Mouse (Mus musculus) lung, postnatal 0 days (tissue): ENCODE data around the gene Spata45. TPM values are rescaled to one million over a fixed set of nuclear protein-coding genes. Genes with fewer than 3 reads are reported as not detected.
A peak's percentile ranks its signal among the peaks of the same experiment; 100 is the strongest.

Source experiments
- ATAC-seq: fragments of 200-750 bp; cut with Nextera tagmentation; 2 replicates; pipeline ENCODE4 v1.8.0; 2017; ENCODE audit warnings: moderate library complexity
- DNase-seq: peaks from one replicate; pipeline ENCODE4 v3.0.0-alpha.2; 2016; ENCODE audit warnings: low spot score
- H3K27ac ChIP-seq: fragments of 300-500 bp; sonication (generic); 2 replicates; pipeline ENCODE4 v1.5.1; 2014; ENCODE audit warnings: antibody characterized with exemption, mild to moderate bottlenecking, low read length, mixed read lengths
- H3K27me3 ChIP-seq: fragments of 300-500 bp; sonication (generic); replicated peaks from 2 replicates; pipeline ENCODE4 v1.6.1; 2014; ENCODE audit warnings: low read length, mixed read lengths; ENCODE audit not compliant: insufficient read depth
- H3K36me3 ChIP-seq: fragments of 300-500 bp; sonication (generic); 2 replicates; pipeline ENCODE4 v1.6.1; 2014; ENCODE audit warnings: low read length, mixed read lengths; ENCODE audit not compliant: insufficient read depth
- H3K4me1 ChIP-seq: fragments of 300-500 bp; sonication (generic); 2 replicates; pipeline ENCODE4 v1.6.1; 2014; ENCODE audit warnings: antibody characterized with exemption, low read depth, low read length, mixed read lengths; ENCODE audit not compliant: insufficient read depth
- H3K4me2 ChIP-seq: fragments of 300-500 bp; sonication (generic); replicated peaks from 2 replicates; pipeline ENCODE4 v1.6.1; 2014; ENCODE audit warnings: low read depth, mild to moderate bottlenecking, low read length, moderate library complexity, mixed read lengths
- H3K4me3 ChIP-seq: fragments of 300-500 bp; sonication (generic); 2 replicates; pipeline ENCODE4 v1.5.1; 2014; ENCODE audit warnings: low read depth, low read length
- H3K9ac ChIP-seq: fragments of 300-500 bp; sonication (generic); replicated peaks from 2 replicates; pipeline ENCODE4 v1.6.1; 2014; ENCODE audit warnings: low read depth, mild to moderate bottlenecking
- H3K9me3 ChIP-seq: fragments of 300-500 bp; sonication (generic); 2 replicates; pipeline ENCODE4 v1.6.1; 2016; ENCODE audit warnings: low read length, mixed read lengths
- CTCF ChIP-seq: IDR thresholded peaks from 2 replicates; pipeline ENCODE4 v1.5.1; 2016; ENCODE audit warnings: antibody characterized with exemption, mild to moderate bottlenecking
- EP300 ChIP-seq: IDR thresholded peaks from 2 replicates; pipeline ENCODE4 v1.6.1; 2016; ENCODE audit warnings: antibody characterized with exemption, mild to moderate bottlenecking, control low read depth
- WGBS: fragments of 180-500 bp; shearing (Covaris S2); extraction: QIAGEN DNeasy Blood & Tissue Kit; methylation state at CpG from one replicate; pipeline ENCODE4 v1.1.7; 2014; 5-methylcytosine and 5-hydroxymethylcytosine counted together
- polyA plus RNA-seq: library from polyadenylated mRNA; unstranded; fragments of >200 nt; fragmentation: Nextera tagmentation; extraction: Ambion mirVana; gene quantifications from 2 replicates; pipeline ENCODE4 v1.2.1, GENCODE M21; 2015

The Spata45 gene
- polyA plus RNA-seq = not detected in 2 replicates

DNA sequence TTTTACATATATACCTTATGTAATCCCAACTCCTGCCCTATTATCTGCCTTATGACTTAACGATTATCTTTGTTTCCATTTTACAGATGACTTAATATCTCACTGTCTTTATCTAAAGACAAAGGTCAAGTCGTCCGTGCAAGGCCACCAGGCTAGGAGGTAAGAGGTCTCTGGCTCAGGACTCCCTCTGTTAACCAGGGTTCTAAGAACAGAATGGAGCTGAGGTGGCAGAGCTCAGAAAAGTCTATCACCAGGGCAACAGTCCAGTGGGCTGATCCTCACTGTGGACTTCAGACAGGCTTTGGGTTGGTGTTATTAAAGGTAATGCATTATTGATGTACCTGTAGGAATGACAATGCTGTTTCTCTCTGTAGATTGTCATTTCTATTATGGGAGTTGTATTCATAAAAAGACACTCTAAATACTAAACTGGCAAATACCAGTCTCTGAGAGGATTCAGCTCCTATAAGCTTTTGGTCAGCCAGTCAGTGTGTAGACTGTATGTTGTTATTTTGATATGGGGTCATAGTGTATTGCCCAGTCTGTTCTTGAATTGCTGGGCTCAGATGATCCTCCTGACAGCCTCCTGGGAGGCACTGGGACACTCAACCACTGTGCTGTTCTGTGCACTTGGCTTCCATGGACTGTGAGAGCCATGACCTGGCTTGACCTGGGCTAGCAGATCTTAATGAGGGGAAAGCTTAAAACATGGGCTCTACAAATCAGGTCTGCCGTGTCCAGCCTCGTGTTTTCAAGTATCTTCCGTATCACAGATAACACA lies at the start of gene Spata45:
Gene Spata45 (plus strand): TSS at position 86 of the 781 bp plus-strand sequence.
- no peaks in the 10 kb centered on the region for H3K4me1 ChIP-seq
- H3K27me3 ChIP-seq = no peaks in the 10 kb centered on the region

DNA sequence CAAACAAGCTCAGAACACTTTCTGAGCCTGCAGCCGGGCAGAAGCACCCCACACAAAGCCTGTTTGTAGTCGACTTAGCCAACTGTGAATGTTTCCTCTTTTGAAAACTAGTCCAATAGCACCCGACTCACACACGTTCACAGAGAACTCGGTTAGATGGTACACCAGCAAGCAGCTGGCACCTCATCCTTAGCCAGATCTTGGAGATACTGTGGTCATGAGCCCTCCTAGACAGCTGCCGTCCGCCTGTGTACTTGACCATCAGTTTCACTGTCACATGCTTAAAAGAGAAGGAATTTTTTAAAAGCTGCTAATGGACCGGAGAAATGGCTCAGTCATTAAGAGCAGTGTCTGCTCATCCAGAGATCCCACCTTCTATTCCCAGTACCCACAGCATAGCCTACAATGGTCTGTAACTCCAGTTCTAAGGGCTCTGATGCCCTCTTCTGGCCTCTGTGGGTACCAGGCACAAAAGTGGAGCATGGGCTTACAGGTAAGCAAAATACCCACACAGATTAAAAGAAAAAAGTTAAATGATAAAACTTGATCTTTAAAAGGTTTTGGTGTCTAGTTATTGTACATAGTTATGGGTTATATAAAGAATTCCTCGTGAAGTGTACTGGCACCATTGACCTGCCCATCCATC lies 46.9 kb upstream of the Spata45 start:
- Histone ChIP-seq H3K4me2 (no peak overlapping the region), H3K9ac (no peak overlapping the region), H3K27me3 (no peaks in the 10 kb centered on the region), H3K27ac (no peak overlapping the region), H3K9me3 (no peaks in the 10 kb centered on the region), H3K4me1 (no peaks in the 10 kb centered on the region), H3K4me3 (no peak overlapping the region), H3K36me3 (no peaks in the 10 kb centered on the region)
- TF ChIP-seq EP300 = no peak
- peak; percentile 41 for TF ChIP-seq CTCF
- no peak for ATAC-seq
- 73% methylated on average over 9 of the region's 9 CpGs for WGBS
- no peak for DNase-seq

More for the DNA sequence above, at the start of gene Spata45:
- Histone ChIP-seq H3K4me2 (no peak within 1 kb of the TSS), H3K4me3 (no peak within 1 kb of the TSS), H3K9ac (no peak within 1 kb of the TSS), H3K9me3 (no peaks in the 10 kb centered on the region), H3K36me3 (no peaks in the 10 kb centered on the region), H3K27ac (no peak within 1 kb of the TSS)
- ATAC-seq (no peak), DNase-seq (no peak)
- WGBS = 57% methylated on average over 6 of the region's 6 CpGs
- TF ChIP-seq CTCF = no peak
- no peak for TF ChIP-seq EP300

DNA sequence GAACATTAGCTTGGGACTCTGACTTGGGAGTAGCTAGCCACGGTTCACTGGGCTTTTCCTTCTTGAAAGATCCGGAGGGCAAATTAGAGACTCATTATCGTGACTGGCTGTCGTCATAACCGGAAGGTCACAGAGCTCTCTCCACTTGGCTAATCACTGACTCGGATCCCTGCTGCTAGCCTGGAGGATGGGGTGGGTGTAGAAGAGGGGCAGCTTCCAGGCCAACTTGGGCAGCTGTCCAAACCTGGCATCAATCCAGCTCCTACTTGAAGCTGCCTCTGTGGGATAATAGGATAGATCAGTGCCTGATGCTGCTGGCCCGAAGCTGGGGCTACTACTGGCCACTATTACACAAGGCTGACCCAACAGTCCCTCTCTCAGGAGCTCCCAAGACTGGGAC lies 40.9 kb upstream of the Spata45 start:
- Histone ChIP-seq H3K36me3 (no peaks in the 10 kb centered on the region), H3K27me3 (no peaks in the 10 kb centered on the region), H3K4me2 (no peak overlapping the region), H3K27ac (no peak overlapping the region), H3K9ac (no peak overlapping the region), H3K4me1 (no peaks in the 10 kb centered on the region), H3K4me3 (no peak overlapping the region), H3K9me3 (0 out of 2 replicates have a peak, but pooled peaks cover 4% of the 10 kb centered on the region)
- no peak for TF ChIP-seq CTCF
- no peak for TF ChIP-seq EP300
- ATAC-seq (peak; percentile 26; the same call in 1 of the 2 replicates), DNase-seq (peak; percentile 23)
- WGBS = 48% methylated on average over 7 of the region's 7 CpGs

DNA sequence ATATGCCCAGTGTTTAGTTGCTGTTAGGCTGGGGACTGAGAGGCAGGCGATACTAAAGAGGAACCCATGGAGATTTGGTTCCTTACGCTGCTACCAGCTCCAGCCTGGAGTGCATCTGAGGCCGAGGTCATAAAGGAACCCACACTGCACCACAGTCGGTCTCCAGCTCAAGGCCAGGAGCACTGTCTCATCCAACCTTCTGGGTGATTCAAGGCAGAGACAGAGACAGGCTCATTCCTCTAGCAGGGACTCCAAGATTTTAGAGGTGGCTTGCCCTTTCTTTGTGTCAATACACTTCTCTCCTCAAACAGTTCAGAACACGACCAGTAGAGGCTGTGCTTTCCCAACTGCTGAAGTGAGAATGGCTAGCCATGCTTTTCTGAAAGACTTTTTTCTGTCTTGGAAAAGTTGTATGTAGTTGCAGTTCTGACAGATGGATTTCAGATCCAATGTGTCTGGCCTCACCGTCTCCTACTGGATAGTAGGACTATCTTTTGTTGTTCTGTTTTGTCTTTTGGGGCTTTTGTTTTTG lies 40.0 kb upstream of the Spata45 start:
- no peaks in the 10 kb centered on the region for H3K36me3 ChIP-seq
- no peaks in the 10 kb centered on the region for H3K4me1 ChIP-seq
- TF ChIP-seq EP300 = no peak
- peak; percentile 53 for TF ChIP-seq CTCF
- 63% methylated on average over 6 of the region's 6 CpGs for WGBS
- H3K9ac ChIP-seq = no peak overlapping the region
- H3K4me3 ChIP-seq = no peak overlapping the region
- ATAC-seq = no peak
- 0 out of 2 replicates have a peak, but pooled peaks cover 4% of the 10 kb centered on the region for H3K9me3 ChIP-seq
- DNase-seq = no peak
- H3K4me2 ChIP-seq = no peak overlapping the region
- H3K27me3 ChIP-seq = no peaks in the 10 kb centered on the region
- H3K27ac ChIP-seq = no peak overlapping the region

DNA sequence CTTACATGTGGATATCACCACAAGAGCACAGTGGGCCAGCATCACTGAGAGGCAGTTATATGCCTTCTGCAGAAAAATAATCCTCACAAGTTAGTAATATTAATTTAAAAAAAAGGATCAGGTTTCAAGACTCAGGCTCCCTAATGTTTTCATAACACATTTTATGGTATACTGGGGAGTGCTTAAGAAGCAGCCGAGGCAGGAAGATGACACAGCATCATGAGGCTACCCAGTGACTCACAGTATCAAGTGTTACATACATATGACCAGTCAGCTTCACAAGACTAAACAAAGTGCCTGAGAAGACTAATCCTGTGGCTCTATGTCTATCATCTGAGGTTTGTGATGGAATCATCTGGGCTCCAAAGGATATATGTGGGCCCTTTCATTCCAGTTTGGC lies 38.4 kb upstream of the Spata45 start:
- TF ChIP-seq CTCF (no peak), EP300 (no peak)
- no peaks in the 10 kb centered on the region for H3K27me3 ChIP-seq
- H3K27ac ChIP-seq = no peak overlapping the region
- H3K9me3 ChIP-seq = 0 out of 2 replicates have a peak, but pooled peaks cover 4% of the 10 kb centered on the region
- ATAC-seq (no peak), DNase-seq (no peak)
- no peak overlapping the region for H3K4me2 ChIP-seq
- no peaks in the 10 kb centered on the region for H3K36me3 ChIP-seq
- H3K4me3 ChIP-seq = no peak overlapping the region
- 83% methylated on average over 1 of the region's 1 CpGs for whole genome bisulfite sequencing
- H3K4me1 ChIP-seq = no peaks in the 10 kb centered on the region
- no peak overlapping the region for H3K9ac ChIP-seq

DNA sequence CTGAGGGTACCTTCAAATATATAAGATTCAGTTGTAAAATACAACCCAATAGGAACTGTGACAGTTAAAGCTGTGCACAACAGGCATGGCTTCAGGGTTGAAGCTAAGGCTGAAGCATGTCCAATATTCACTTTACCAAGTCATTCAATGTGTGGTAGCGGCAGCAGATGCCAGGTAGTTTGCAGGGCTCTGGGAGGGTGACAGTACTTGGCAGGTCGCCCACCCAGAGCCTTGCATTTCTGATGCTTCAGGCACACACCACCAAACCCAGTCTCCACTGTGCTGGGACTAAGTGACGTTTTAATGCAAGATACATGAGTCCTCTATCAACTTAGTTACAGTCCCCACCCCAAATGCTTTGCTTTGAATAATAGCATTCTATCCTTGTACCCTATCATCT lies 35.8 kb upstream of the Spata45 start:
- DNase-seq (no peak), ATAC-seq (no peak)
- H3K36me3 ChIP-seq = 0 out of 2 replicates have a peak, but pooled peaks cover 4% of the 10 kb centered on the region
- TF ChIP-seq EP300 = no peak
- TF ChIP-seq CTCF = no peak
- H3K9me3 ChIP-seq = 0 out of 2 replicates have a peak, but pooled peaks cover 4% of the 10 kb centered on the region
- 79% methylated on average over 3 of the region's 3 CpGs for WGBS
- H3K9ac ChIP-seq = no peak overlapping the region
- H3K4me2 ChIP-seq = no peak overlapping the region
- no peak overlapping the region for H3K27ac ChIP-seq
- no peak overlapping the region for H3K4me3 ChIP-seq
- H3K27me3 ChIP-seq = no peaks in the 10 kb centered on the region
- no peaks in the 10 kb centered on the region for H3K4me1 ChIP-seq
